Mouse (Mus musculus): ENCODE data around the gene Hoxc6.

DNA sequence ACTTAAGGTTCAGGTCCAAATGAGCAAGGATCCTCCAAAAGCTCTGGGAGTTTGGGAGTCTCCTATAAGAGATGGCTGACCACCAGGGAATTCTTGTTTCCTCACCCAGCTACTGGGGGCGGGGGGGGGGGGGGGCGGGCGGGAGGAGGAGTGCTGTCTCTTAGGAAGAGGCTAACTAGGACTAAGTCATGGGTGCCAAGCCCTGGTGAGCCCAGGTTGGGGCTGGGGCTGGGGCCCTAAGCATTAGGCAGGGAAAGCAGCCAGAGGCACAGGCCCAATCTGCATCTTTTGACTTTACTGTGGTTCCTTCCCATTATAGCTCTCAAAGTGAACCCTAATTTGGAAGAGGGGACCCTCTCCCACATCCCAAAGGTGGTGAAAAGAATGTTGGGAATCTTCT lies 34.1 kb downstream of the Hoxc6 start:
- TF ChIP-seq ZNF384 (IDR thresholded peaks at IDR 0.05; ENCODE audit: low read depth, low read length): no peak
- no peak for TF ChIP-seq HCFC1 (IDR thresholded peaks at IDR 0.05; ENCODE audit: borderline replicate concordance, insufficient read depth, low read length)
- no peak for TF ChIP-seq CHD2 (IDR thresholded peaks at IDR 0.05; ENCODE audit: low read depth, low read length)
- TF ChIP-seq MAFK (IDR thresholded peaks at IDR 0.05; ENCODE audit: insufficient read depth, low read depth, low read length): no peak

All from ES-E14 (cell line).